Mouse (Mus musculus) heart, postnatal 0 days (tissue): ENCODE data around the gene Bcas1. TPM values are rescaled to one million over a fixed set of nuclear protein-coding genes. Genes with fewer than 3 reads are reported as not detected.

Experiments used
- ATAC-seq: fragments of 200-750 bp; cut with Nextera tagmentation; 2 replicates; pipeline ENCODE4 v1.8.0; 2017; ENCODE audit warnings: low read depth, moderate number of reproducible peaks, moderate library complexity; ENCODE audit not compliant: insufficient read depth
- DNase-seq: peaks from one replicate; pipeline ENCODE4 v3.0.0-alpha.2; 2016; ENCODE audit warnings: low spot score
- H3K27ac ChIP-seq: fragments of 300-500 bp; sonication (generic); 2 replicates; pipeline ENCODE4 v1.5.1; 2014; ENCODE audit warnings: low read depth, mild to moderate bottlenecking
- H3K27me3 ChIP-seq: fragments of 300-500 bp; sonication (generic); 2 replicates; pipeline ENCODE4 v1.6.1; 2014; ENCODE audit warnings: low read length, mixed read lengths; ENCODE audit not compliant: control insufficient read depth, insufficient read depth
- H3K36me3 ChIP-seq: fragments of 300-500 bp; sonication (generic); replicated peaks from 2 replicates; pipeline ENCODE4 v1.6.1; 2014; ENCODE audit warnings: low read length, mixed read lengths; ENCODE audit not compliant: control insufficient read depth, insufficient read depth
- H3K4me1 ChIP-seq: fragments of 300-500 bp; sonication (generic); 2 replicates; pipeline ENCODE4 v1.6.1; 2014; ENCODE audit warnings: antibody characterized with exemption; ENCODE audit not compliant: control insufficient read depth, insufficient read depth
- H3K4me2 ChIP-seq: fragments of 300-500 bp; sonication (generic); 2 replicates; pipeline ENCODE4 v1.6.1; 2014; ENCODE audit warnings: low read depth, mild to moderate bottlenecking, low read length, moderate library complexity
- H3K4me3 ChIP-seq: fragments of 300-500 bp; sonication (generic); 2 replicates; pipeline ENCODE4 v1.5.1; 2014; ENCODE audit warnings: low read depth, low read length
- H3K9ac ChIP-seq: fragments of 300-500 bp; sonication (generic); replicated peaks from 2 replicates; pipeline ENCODE4 v1.6.1; 2014; ENCODE audit warnings: low read depth, low read length, mixed read lengths
- H3K9me3 ChIP-seq: fragments of 300-500 bp; sonication (generic); replicated peaks from 2 replicates; pipeline ENCODE4 v1.6.1; 2016; ENCODE audit warnings: low read length; ENCODE audit not compliant: control insufficient read depth
- CTCF ChIP-seq: IDR thresholded peaks from 2 replicates; pipeline ENCODE4 v1.5.1; 2016; ENCODE audit warnings: antibody characterized with exemption, control low read depth, low read depth
- EP300 ChIP-seq: IDR thresholded peaks from 2 replicates; pipeline ENCODE4 v1.6.1; 2016; ENCODE audit warnings: antibody characterized with exemption, low read depth
- WGBS: fragments of 180-500 bp; shearing (Covaris S2); extraction: QIAGEN DNeasy Blood & Tissue Kit; methylation state at CpG from one replicate; pipeline ENCODE4 v1.1.7; 2014; 5-methylcytosine and 5-hydroxymethylcytosine counted together
- polyA plus RNA-seq: library from polyadenylated mRNA; unstranded; fragments of >200 nt; fragmentation: Nextera tagmentation; extraction: Ambion mirVana; gene quantifications from 2 replicates; pipeline ENCODE4 v1.2.1, GENCODE M21; 2015
- total RNA-seq: library from RNA; depleted of rRNA; stranded (reverse); fragments of >200 nt; gene quantifications from 2 replicates; pipeline ENCODE4 v1.2.3, GENCODE M21; 2014; ENCODE audit warnings: low replicate concordance

Bcas1 gene
- total and polyA plus RNA-seq, 2 experiments from 2014 or later = 0.45 TPM; not detected in 1

DNA sequence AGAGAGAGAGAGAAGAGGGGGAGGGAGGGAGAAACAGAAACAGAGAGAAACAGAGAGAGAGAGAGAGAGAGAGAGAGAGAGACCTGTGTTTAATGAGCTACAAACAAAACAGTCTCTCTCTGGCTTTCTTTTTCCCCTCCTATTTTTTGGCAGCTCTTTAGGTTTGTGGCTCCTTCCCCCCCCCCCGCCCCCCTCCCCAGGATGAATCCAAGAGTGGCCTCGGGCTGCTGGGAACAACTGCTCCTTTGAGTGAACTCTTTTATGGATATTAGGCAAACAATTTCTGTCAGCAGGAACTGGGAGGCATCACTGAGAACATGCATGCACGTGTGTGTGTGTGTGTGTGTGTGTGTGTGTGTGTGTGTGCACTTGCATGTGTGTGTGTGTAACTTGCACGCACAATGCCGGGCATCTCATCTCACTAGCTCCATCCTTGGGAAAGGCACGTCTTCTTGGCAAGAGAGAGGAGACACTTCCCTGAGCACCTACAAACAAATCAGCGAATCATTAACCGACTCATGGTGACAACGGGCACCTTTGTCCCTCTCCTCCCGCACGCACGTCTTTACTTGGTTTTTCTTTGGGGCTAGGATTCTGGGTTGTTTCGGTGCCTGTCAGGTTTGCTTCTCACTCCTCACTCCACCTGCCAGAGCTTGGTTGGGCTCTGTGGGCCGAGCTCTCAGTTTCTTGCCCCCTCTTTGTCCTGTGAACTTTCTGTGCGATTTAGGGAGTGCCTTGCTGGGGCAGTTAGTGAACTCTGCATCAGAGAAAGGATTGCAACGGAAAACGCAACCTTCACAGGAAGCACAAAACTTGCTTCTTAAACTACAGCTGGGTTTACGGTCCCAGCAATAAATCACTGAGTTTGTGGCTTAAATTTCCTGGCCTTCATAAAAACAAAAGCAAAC lies 82.9 kb downstream of the Bcas1 start:
- H3K36me3 ChIP-seq = no peaks in the 10 kb centered on the region
- H3K4me1 ChIP-seq = no peaks in the 10 kb centered on the region
- 47% methylated on average over 17 of the region's 18 CpGs for WGBS
- peak overlapping the region; percentile 22; the same call in 1 of the 2 replicates for H3K27ac ChIP-seq
- no peak for ATAC-seq
- H3K4me3 ChIP-seq = no peak overlapping the region
- H3K4me2 ChIP-seq = no peak overlapping the region; the same call in 1 of the 2 replicates
- no peak for DNase-seq
- H3K9ac ChIP-seq = no peak overlapping the region
- H3K9me3 ChIP-seq = no peaks in the 10 kb centered on the region
- no peaks in the 10 kb centered on the region for H3K27me3 ChIP-seq
- TF ChIP-seq EP300 (no peak), CTCF (no peak)

DNA sequence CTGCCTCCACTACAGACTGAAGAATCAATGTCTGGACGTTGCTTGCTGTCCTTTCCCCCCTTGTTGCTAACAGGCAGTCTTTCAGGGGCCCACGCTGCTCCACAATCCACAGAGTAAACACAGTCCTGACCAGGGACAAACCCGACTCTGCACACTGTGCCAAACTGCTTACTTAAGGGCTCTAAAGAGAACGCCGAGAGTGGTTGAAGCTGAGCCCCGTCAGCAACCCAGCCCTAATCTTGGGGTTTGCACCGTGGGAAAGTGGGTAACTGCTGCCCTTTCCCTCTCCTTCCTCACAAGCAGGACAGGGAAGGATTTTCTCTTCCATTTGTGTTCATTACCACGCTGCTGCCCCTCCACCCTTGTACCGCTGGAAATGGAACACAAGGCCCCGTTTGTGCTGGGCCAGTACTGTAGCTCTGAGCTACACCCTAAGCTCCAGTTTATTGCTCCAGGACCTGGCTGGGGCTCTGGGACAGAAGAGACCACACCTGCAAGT lies 83.8 kb downstream of the Bcas1 start:
- no peak overlapping the region for H3K4me2 ChIP-seq
- H3K9me3 ChIP-seq = no peaks in the 10 kb centered on the region
- WGBS = 62% methylated on average over 10 of the region's 10 CpGs
- no peak overlapping the region for H3K4me3 ChIP-seq
- no peak for ATAC-seq
- TF ChIP-seq EP300 (no peak), CTCF (no peak)
- H3K4me1 ChIP-seq = no peaks in the 10 kb centered on the region
- H3K27me3 ChIP-seq = no peaks in the 10 kb centered on the region
- no peak overlapping the region for H3K9ac ChIP-seq
- no peaks in the 10 kb centered on the region for H3K36me3 ChIP-seq
- DNase-seq = no peak
- no peak overlapping the region for H3K27ac ChIP-seq

DNA sequence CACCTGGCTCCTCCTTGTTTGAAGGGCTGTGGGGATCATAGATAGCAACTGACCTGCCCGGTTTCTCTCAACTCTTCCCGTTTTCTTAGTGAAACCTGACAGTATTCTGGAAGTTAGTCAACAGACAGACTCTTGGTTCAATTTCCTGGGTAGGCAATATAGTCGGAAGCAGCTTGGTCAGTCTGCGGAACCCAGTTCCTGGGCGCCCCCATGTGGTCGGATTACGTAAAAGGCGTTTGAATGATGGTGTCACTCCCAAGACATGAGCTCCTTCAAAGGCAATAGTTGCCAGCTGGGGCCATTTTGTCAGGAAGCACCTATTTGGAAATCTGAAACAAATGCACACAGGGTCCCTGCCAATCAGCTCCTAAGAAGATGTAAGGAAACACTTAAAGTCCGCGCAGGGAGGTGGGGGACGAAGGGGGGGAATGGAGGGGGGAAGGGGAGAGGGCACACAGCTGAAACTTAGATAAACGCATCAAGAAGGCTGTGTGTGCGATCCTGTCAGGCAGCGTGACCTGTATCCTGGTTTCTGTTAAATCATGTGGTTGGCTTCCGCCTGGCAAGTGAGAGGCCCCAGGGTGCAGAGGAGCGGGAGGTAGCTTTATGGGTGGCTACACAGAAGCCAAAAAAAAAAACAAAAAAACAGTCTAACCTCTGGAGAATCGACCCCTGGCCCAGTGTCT lies 84.4 kb downstream of the Bcas1 start:
- ATAC-seq (no peak), DNase-seq (peak; percentile 57)
- Histone ChIP-seq H3K27ac (no peak overlapping the region), H3K27me3 (no peaks in the 10 kb centered on the region), H3K4me3 (no peak overlapping the region), H3K36me3 (no peaks in the 10 kb centered on the region), H3K4me1 (no peaks in the 10 kb centered on the region), H3K9me3 (no peaks in the 10 kb centered on the region), H3K9ac (no peak overlapping the region), H3K4me2 (no peak overlapping the region)
- TF ChIP-seq CTCF = peak; percentile 72
- no peak for TF ChIP-seq EP300
- WGBS = 39% methylated on average over 17 of the region's 17 CpGs

DNA sequence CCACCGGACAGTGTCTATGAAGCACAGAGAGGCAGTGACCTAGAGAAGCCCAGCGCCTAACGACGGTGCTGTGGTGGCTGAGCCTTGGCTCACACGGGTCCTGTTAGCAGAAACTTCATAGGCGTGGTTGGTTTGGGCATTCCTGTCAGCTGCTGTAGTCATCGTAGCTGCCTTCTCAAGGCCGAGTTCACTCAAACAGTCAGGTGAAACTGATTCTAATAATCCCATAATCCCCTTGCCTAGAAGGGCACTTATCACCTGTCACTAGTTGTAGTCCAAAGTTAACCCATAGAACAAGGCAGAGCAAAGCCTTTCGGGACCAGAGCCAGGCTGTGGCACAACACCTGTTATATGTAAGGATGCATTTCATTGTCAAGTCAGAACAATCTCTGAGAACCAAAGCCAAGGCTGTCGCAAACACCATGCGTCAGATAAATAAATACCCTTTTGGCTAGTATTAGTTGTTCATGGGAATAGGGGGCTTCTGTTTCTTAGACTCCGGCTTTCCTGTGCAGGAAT lies 85.3 kb downstream of the Bcas1 start:
- no peaks in the 10 kb centered on the region for H3K27me3 ChIP-seq
- no peaks in the 10 kb centered on the region for H3K4me1 ChIP-seq
- no peak overlapping the region for H3K4me3 ChIP-seq
- H3K9me3 ChIP-seq = no peaks in the 10 kb centered on the region
- ATAC-seq (no peak), DNase-seq (no peak)
- TF ChIP-seq CTCF (no peak), EP300 (no peak)
- H3K36me3 ChIP-seq = no peaks in the 10 kb centered on the region
- WGBS = 88% methylated on average over 12 of the region's 12 CpGs
- H3K4me2 ChIP-seq = no peak overlapping the region
- H3K9ac ChIP-seq = no peak overlapping the region
- no peak overlapping the region for H3K27ac ChIP-seq

DNA sequence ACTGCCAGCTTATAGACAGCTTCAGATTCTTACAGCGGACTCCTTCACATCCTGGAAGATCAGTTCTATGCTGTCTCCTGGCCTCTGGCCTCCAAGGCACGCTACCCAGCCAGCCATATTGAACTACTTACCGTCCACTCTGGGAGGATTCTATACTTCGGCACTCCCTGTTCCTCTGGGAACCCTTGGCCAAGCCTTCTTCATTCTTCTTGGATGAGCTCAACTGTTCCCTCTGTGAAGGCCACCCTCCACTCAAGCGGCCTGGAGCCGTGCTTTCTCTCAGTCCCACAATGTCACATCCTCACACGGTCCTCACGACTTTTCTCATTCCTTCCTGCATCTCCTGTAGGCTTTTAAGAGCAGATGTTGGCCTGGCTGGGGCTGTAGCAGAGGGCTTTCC lies 86.5 kb downstream of the Bcas1 start:
- H3K27ac ChIP-seq = no peak overlapping the region
- 58% methylated on average over 8 of the region's 8 CpGs for WGBS
- ATAC-seq (peak; percentile 7; the same call in 1 of the 2 replicates), DNase-seq (no peak)
- H3K4me1 ChIP-seq = peaks cover 5% of the 10 kb centered on the region
- H3K4me3 ChIP-seq = no peak overlapping the region
- no peak overlapping the region for H3K4me2 ChIP-seq
- H3K9me3 ChIP-seq = no peaks in the 10 kb centered on the region
- no peaks in the 10 kb centered on the region for H3K36me3 ChIP-seq
- no peaks in the 10 kb centered on the region for H3K27me3 ChIP-seq
- no peak overlapping the region for H3K9ac ChIP-seq
- TF ChIP-seq EP300 = no peak
- no peak for TF ChIP-seq CTCF
